Mouse (Mus musculus) hindlimb bud, embryonic 11.5 days (tissue): ENCODE measurements around the gene Cyb5d1.

Experiments used
- DNase-seq: peaks from one replicate; pipeline ENCODE4 v3.0.0-alpha.2; 2012; ENCODE audit warnings: low read depth, low spot score; ENCODE audit errors: extremely low spot score

Gene Cyb5d1

DNA sequence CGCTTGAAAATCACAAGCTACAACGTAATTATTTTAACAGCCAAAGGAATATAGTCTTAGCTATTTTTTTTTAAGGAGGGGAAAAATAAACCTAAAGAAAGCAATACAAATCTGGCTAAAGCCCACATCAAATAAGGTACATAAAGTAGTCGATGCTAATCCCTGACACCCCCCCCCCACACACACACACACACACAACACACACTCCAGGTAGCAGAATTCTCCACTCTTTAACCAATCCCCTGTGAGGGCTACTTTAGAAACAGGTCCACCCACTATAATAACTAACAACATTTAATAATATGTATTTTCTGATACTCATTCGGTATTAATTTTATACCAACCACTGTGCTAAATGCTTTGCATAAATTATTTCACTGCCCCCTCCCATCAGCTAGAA lies 21.1 kb upstream of the Cyb5d1 start:
- no peak for DNase-seq

DNA sequence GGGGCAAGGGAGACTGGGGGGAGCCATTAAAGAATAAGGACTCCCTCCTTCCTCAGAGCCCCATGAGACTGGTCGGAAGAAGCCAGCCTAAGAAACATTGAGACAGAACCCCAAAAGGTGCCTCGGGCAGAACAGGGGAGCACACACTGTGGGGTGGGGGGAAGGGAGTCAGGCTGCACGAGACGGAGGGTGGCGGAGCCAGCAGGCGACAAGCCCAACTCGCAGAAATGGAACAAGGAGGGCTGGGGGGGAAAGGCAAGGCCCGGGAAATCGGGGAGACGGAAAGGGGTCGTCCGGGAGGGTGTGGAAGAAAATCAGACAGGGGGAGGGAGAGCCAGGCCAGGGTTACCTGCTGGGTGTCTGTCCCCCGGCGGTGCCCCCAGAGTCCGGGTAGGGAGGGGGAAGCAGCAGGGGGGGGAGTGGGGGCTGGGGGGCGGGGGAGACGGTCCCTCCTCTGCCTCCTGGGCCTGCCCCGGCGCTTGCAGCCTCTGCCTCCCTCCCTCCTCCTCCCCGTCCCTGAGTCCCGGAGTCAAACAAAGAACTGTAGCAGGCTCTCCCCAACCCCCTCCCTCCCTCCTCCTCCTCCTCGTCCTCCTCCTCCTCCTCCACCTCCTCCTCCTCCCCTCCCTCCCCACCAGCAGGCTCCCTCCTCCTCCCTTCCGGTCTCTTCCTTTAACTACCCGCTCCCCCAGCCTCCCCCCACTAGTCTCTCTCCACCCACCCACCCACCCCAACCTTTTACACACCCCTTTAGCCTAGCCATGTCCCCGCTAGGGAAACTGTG lies 20.4 kb upstream of the Cyb5d1 start:
- no peak for DNase-seq

DNA sequence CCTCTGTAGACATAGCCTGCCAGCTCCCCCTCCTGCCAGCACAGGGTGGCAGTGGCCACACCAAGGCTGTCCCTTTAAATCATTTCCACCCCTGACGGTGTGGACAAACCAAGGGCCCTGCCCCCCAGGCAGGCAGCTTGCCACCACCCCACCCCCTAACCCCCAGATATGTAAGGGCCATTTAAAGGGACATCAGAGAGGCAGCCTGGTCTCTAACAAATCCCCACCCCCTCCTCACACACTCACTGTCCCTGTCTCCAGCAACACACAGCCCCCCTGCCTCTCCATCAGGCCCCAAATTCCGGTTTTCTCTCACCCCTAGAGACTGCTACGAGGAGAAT lies 19.9 kb upstream of the Cyb5d1 start:
- DNase-seq: no peak

DNA sequence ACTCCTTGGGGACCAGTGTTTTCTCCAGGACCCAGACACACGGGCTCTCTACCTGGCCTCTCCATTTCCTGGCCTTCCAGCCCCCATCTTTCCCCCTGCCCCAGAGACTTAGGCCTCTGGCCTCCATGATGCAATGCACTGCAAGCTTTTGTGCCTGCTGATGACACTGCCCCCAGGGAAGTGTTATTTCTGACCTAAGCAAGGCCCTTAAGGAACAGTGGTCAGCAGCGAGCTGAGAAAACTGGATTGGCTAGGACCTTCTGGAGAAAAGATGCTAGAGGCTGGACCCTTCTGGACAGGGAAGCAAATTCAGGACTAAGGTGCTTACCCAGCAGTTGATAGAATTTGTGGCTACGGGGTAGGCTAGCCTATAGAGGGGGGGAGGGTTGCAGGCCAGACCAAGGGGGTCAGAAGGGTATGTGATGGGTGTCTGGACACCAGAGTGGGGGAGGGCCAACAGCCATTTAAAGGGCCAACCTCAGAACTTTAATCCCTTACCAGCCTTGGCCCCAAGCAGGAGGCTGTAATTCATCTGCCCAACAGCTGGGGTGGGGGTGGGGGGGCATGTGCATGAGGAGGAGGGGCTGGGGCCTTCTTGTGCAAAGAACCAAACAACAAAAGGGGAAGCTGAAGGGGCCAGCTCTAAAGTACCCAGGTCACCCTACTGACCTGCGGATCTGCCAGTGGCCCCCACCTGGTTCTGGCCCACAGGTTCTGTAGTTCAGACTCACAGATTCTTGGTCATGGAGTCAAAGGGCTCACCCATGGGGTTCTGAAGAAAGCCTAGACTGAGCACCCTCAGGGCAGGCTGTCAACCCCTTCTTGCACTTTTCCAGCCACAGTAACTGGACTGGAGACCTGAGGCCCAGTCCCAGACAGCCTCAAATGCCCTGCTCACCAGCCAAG lies 19.2 kb upstream of the Cyb5d1 start:
- DNase-seq: no peak

DNA sequence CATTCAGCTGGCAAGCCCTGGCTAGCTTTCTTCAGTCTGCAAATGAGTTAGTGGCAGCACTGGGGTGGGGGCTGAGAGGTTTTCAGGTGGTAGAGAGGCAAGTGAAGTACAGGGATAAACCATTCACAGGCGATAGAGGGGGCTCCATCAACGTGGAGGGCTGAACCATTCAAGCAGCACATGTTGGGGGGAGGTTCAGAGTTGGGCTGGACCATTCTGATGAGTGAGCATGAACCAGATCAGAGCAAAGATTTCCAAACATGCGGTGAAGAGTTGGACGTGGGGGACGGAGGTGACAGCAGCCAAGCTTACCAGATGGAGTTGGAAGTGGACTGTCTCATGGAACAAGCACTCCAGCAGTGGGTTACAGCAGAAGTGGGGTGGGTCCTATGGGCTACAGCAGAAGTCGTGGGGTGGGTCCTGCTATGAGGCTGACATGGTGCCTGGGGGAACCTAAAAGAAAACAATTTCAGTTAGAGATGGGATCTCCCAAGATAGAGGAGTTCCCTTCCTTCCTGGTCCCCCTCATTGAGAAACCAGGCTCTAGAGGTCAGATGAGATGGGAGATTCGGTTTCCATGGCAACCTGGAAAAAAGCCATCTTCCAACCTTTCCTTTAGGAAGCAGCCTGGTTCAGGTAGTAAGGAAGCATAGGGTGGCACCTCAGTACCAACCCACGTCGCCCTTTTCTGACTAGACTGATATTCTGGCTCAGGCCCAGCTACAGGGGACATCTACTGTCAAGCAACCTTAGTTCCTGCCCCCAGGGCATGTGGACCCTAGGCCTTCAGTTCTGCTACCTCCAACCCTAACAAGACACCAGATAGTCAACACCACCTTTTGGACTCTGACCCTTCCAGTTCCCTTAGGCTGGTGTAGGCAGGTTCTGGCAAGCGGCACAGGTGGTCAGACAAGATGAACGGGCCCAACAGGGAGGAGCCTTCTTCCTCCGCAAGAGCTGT lies 18.1 kb upstream of the Cyb5d1 start, which contains the start of gene Kdm6b:
Gene Kdm6b (minus strand): TSS at position 455 of the 961 bp plus-strand sequence.
- no peak for DNase-seq

DNA sequence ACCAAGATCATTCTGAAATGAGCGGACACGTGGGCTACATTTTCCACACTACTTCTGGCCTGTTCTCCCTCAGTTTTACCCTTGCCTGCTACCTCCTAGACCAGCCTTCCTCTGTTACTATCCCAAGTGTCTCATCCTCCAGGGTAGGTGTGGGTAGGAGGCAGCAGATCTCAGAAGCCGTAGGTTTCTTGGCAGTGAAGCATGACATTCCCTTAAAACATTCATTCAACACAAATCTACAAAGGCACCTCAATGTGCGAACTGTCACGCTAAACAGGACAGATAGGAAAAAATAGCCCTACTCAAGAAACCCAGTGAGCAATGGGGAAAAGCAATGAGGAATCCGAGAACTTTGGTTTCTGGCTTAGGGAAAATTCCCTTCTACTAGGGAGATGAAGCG lies 17.1 kb upstream of the Cyb5d1 start:
- DNase-seq: no peak

DNA sequence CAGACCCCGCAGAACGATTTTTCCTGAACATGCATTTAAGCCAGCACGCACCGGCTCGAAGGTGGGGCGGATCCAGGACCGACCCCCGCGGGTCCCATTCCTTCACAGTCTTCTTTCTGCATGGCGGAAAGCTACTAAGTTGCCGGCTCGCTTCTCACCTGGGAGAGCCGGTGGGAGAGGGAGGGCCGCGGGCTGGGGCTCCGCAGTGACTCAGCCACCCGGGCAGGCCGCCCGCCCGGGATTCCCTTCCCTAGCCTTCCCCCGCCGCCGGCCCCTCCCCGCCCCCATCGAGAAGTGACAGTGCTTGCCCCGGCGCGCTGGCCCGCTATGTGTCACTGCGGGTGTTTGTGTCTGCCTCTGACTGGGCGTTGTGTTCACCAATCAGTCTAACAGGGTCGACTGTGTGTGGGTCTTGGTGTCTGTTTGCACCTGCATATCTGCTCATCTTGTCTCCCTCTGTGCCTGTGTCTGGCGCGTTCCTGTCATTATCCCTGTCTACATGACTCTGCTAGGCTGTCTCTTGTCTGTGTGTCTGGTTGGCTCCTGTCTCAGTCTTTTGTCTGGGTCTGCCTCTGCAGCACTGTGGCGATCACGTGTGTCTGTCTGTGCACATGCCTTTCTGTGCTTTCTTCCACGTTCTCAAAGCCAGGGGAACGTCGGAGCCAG lies 16.2 kb upstream of the Cyb5d1 start:
- no peak for DNase-seq

DNA sequence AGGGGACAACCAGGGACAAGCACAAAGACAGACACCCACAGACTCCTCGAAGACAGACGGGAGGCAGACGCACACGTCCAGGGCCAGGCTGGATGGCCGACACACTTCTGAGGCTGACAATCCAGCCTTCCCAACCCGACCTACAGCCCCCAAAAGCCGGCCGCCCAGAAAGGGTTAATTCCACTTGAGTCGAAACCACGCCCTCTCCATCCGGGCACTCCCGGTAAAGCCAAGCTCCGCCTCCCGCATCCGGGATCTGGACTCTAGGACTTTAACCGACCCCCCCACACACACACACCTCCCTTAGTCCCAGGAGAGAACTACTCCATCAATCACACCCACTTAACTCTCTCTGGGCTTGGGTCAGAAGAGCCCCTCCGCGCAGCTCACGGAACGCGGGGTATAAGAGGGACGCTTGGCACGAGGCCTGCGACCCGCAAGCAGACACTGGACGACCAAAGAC lies 15.7 kb upstream of the Cyb5d1 start:
- peak; percentile 96 for DNase-seq

DNA sequence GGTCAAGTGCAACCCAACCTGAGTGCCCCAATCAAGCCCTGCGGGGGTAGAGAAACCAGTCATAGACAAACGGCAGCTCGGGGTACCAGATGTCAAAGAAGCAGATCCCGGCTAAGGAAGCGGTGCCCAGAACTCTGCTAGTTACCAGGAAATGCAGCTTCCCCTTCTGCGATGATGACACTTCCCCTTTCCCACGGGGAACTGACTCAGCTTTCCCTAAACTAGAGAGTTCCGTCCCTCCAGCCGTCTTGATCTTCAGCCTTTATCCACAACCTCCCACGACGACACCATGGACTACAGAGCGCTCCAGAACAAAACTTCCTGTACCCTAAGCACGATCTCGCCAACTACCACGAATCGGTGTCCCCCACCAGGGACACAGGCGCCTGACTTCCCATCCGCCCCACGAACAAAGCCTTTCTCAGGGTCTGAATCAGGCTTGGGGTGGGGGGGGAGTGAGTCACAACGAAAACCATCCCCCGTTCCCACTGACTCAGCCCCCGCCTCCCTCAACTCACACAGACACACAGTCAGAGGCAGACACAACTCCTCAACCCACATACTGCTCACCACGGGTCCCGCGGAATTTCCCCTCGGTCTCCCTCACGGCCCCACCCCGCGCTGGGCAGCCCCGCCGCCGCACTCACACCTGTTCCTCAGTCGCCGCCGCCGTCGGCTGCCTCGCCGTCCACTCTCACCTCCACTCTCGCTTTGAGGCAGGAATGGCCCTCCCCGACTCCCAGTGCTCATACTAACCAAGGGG lies 15.1 kb upstream of the Cyb5d1 start:
- DNase-seq: no peak

DNA sequence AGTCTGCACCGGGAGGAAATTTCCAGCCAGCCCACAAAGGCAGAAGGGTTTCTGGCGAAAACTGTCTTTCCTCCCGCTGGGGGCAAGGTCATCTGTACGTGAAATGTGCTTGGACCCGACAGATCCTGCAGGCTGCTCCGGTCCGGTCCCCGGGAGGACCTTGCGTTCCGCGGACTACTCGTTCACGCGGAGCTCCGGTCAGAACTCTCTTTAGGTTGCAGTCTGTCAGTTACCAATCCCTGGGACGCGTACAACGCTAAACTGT lies 14.5 kb upstream of the Cyb5d1 start:
- DNase-seq: no peak

DNA sequence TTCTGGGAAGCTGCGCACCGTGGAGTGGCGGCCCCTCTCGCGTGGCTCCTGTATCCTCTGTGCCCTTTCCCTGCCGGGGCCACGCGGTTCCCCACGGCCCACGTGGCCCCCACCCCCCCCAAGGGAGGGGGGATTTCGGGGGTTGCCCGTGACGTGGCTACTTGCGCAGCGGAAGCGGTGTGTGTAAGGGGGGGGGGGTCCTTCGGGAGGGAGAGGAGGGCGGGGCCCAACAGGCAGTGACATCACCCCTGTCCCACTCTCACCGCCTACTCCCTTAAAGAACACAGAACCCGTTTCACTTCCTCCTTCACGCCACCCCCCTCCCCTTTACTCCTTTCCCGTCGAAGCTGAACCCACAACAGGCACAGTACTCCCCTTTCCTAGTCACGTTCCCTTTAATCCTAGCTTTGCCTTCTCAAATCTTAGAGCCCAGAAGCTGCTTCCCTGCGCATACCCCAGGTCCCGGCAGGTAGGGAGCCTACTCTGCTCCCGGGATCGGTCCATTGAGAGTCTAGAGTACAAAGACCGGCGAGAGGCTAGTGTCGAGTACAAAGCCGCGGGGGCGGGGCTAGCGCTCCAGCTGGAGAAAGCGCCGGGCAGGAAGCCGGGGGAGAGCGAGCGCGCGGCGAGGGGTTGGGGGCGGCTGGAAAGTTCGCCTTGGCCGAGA lies 14.1 kb upstream of the Cyb5d1 start:
- no peak for DNase-seq

DNA sequence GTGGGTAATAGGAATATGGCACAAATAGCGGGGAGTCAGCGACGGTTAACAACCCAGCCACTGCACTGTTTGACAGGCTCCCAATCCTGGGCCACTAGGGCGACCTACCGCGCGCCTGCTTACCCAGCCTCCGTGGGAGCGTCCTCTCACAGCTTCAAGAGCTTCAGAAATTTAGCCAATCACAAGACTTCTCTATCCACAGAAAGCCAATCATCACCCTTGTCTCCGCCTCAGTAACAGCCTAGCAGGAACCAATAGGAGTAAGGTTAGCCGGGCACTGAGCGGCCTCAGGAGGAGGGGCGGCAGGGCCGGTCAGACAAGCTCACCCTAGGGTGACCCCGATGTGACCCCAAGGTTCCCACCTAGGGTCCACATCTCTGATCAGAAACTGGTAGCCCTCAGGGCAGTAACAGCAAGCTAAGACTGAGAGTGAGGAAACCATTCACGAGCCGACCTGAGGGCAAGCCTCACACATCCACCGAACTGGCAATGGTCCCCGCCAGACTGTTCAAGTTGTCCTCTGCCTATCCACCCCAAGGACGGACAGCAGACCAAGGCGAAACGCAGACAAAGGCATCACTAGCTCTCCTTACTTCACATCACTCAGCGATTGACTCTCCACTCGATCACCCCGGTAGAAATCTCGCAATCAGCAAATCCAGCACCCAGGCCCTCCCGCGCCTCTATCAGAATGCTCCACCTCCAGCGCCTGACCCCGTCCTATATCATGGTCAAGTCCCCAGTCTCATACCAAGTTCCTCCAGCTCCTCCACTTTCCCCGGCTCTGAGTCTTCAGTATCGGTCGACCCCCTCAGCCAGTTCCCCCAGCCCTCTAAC lies 13.3 kb upstream of the Cyb5d1 start:
- DNase-seq: no peak

DNA sequence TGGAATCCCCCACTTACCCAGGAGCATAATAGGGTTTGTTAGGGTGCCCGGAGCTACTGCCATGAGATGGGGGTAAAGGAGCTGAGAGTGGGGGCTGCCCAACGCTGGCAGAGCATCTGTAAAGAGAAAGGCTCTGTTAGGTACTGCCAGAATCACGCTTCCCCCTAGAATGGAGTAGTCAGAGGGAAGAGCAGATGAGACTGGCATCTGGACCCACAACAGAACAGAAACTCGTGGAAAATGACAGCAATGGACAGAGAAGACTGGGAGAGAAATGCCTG lies 12.2 kb upstream of the Cyb5d1 start:
- no peak for DNase-seq

DNA sequence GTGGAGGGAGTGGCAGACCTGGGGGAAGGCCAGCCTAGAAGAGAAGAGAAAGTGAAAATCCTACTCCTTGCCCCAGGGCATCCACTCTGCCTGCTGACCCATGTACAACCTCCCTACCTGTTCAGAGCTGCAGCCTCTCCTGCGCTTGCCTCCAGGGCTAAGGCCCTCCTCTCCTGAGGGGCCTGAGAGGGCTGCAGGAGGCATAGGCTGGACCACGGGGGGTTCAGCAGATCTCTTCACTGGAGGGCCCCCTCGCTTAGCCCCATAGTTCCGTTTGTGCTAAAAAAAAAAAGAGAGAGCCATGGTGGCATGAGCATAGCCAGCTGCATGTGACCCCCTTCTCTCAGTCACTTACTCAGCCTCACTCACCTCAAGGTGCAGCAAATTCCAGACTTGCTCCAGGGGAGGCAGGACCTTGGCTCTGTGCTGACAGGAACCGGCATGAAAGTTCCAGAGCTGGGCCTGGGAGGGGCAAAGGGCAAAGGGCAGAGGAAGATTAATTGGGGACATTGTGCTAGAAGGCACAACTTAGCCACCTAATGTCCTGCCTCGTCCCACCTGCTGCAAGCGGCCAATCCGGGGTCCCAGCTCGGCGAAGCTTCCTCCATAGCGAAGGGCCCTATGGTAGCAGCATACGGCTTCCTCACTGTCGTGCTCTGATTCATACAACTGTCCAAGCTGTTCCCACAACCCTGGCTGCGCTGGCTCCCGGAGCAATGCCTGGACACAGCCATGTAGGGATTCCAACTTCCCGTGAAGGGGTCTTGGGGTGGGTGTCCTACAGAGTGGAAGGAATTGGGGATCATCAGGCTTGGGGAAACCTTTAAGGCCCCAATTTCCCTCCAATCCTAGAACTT lies 11.7 kb upstream of the Cyb5d1 start:
- DNase-seq: no peak

DNA sequence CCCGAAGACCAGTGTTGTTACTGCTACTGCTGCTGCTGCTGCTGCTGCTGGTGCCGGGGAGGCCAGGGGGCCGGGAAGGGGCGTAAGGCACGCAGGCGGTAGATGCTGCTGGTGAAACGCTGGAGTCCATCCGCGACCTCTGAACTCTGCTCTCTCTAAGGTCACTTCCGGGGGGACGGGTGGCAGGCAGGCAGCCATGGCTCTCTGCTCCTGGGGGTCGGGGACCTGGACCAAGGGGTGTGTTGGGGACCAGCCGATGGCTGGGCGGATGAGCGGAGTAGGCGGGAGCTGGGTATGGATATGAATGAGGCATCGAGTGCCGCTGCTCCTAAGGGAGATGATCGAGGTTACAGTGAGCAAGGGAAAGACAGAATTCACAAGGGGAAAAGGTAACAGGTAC lies 10.9 kb upstream of the Cyb5d1 start:
- DNase-seq: no peak

DNA sequence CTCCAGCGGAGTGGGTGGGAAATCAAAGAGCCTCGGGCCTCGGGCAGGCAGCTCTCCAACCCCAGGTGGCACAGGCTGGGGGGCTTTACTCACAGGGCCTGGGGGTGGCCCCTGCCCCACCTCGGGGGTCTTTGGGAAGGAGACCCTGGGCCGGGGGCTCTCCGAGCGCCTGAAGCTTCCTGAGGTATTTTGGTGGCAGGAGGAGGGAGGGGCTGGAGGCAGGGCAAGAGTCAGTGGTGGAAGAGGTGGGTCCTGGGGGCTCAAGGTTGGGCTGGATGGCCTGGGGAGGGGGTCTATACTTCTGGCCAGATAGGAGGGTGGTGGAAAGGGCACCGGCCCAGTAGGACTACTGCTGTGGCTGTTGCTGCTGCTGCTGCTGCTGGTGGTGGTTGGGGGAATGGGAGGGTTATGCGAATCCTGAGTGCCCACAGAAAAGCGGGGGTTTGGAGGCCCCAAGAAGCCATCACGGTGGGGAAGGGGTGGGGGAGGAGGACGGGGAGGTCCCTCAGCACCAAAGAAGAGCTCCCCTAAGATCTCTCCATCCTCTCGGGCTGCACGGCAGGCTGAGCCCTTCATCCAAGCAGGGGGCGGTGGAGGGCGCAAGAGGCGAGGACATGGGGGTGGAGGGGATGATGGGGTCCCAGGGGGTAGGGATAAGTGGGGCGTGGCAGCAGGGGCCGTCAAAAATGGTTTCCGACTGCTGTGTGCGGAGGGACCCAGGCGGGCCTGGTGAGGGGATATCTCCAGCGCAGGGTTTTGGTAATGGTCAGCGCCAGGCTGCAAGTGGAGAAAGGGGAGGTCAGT lies 10.2 kb upstream of the Cyb5d1 start:
- no peak for DNase-seq
